9 mouse cellular contexts compared by ENCODE assay signal in genomic region chr14:117938554-117938953, GRCm38 (mm10).
DNase-seq lines count a peak whose midpoint lies in the region; ATAC-seq lines count a peak whose summit lies in the region.
"Had no signal": no experiment of that assay in that cellular context is flagged by ENCODE, and none has a peak within 500 bp of the region (broad histone marks: within the 10 kb centered on the region; RNA-seq: fewer than 3 reads in every experiment).

No protein-coding gene starts in this region.

- DNase-seq in gastrocnemius, postnatal 14 days: peak; percentile 21
- DNase-seq in gastrocnemius, postnatal 25 days: no peak
- DNase-seq in testis, postnatal 10 days (ENCODE audit: low spot score): peak; percentile 71
- DNase-seq in testis, postnatal 14 days (ENCODE audit: low spot score): no peak
- DNase-seq in embryonic facial prominence, embryonic 11.5 days (ENCODE audit: low spot score): peak; percentile 64
- peak; percentile 68 for DNase-seq in limb, embryonic 10.5 days (ENCODE audit: low spot score)
- DNase-seq in thymus, postnatal 14 days: peak; percentile 19
- DNase-seq in right cerebral cortex, postnatal 36 days (ENCODE audit: low spot score in 2 of 2): no peak

- H3K27me3 ChIP-seq in embryonic facial prominence, embryonic 11.5 days (ENCODE audit: control insufficient read depth, insufficient read depth, low read length): no peaks in the 10 kb centered on the region
- H3K27me3 ChIP-seq in limb, embryonic 10.5 days (ENCODE audit: low read depth, poor library complexity, severe bottlenecking): no peaks in the 10 kb centered on the region

- H3K4me2 ChIP-seq in embryonic facial prominence, embryonic 11.5 days (ENCODE audit: low read depth, low read length): no peak overlapping the region
- H3K4me2 ChIP-seq: heart, embryonic 13.5 days had no signal

- no peaks in the 10 kb centered on the region for H3K36me3 ChIP-seq in embryonic facial prominence, embryonic 11.5 days (replicated peaks; ENCODE audit: control insufficient read depth, insufficient read depth, low read depth, low read length)
- H3K36me3 ChIP-seq in limb, embryonic 10.5 days: no peaks in the 10 kb centered on the region
- H3K36me3 ChIP-seq: heart, embryonic 13.5 days had no signal

- WGBS in embryonic facial prominence, embryonic 11.5 days: 13% methylated on average over 2 of the region's 2 CpGs
- 49% methylated on average over 2 of the region's 2 CpGs for WGBS in limb, embryonic 10.5 days

- no peaks in the 10 kb centered on the region for H3K9me3 ChIP-seq in embryonic facial prominence, embryonic 11.5 days (replicated peaks; ENCODE audit: control insufficient read depth, low read length)
- H3K9me3 ChIP-seq in limb, embryonic 10.5 days (replicated peaks): no peaks in the 10 kb centered on the region
- H3K9me3 ChIP-seq: heart, embryonic 13.5 days had no signal

- no peaks in the 10 kb centered on the region for H3K4me1 ChIP-seq in embryonic facial prominence, embryonic 11.5 days (ENCODE audit: control insufficient read depth, insufficient read depth, low read length)
- H3K4me1 ChIP-seq in limb, embryonic 10.5 days: peaks cover 21% of the 10 kb centered on the region
- H3K4me1 ChIP-seq: heart, embryonic 13.5 days had no signal

- intact Hi-C loops in gastrocnemius, postnatal 14 days (cut with DNase I; ENCODE audit: low total_unique reads): no loop called here

- no peak; the same call in 1 of the 2 replicates for ATAC-seq in embryonic facial prominence, embryonic 11.5 days (replicated peaks; ENCODE audit: insufficient number of reproducible peaks, low FRiP score, low TSS enrichment, low read depth)

- no peak overlapping the region for H3K27ac ChIP-seq in embryonic facial prominence, embryonic 11.5 days (replicated peaks; ENCODE audit: low read depth, low read length)
- no peak overlapping the region for H3K27ac ChIP-seq in limb, embryonic 10.5 days
- H3K27ac ChIP-seq: heart, embryonic 13.5 days had no signal

- H3K4me3 ChIP-seq in embryonic facial prominence, embryonic 11.5 days (ENCODE audit: low read depth, low read length): no peak overlapping the region
- H3K4me3 ChIP-seq in limb, embryonic 10.5 days: no peak overlapping the region
- H3K4me3 ChIP-seq: heart, embryonic 13.5 days had no signal

- H3K9ac ChIP-seq in embryonic facial prominence, embryonic 11.5 days (replicated peaks; ENCODE audit: low read length): no peak overlapping the region
- H3K9ac ChIP-seq: heart, embryonic 13.5 days had no signal

Comparison
In these comparisons a context has a peak if more than half of its experiments do, and no peak if none do; other contexts are left out.
1. DNase-seq: peak in gastrocnemius, postnatal 14 days (single experiment), testis, postnatal 10 days (single experiment), embryonic facial prominence, embryonic 11.5 days (single experiment), limb, embryonic 10.5 days (single experiment) and thymus, postnatal 14 days (single experiment); none in gastrocnemius, postnatal 25 days (single experiment), testis, postnatal 14 days (single experiment) and right cerebral cortex, postnatal 36 days (0 of 2).